Mouse (Mus musculus) telencephalon, adult 2 months (tissue): ENCODE measurements around the gene Gm20425.
"Not testable (repeated sequence)": the region's sequence is repeated elsewhere in the genome, so short reads cannot be mapped to it uniquely, and the experiment has no call there.

Source experiments
- DNase-seq: peaks from one replicate; pipeline ENCODE4 v3.0.0-alpha.2; 2011; ENCODE audit warnings: low read depth, low spot score

Gene Gm20425

GRCm38 (mm10) chr9:103224721-103225120 is 5.4 kb downstream of the Gm20425 start:
- no peak for DNase-seq

GRCm38 (mm10) chr9:103214281-103214680 is 15.8 kb downstream of the Gm20425 start:
- no peak for DNase-seq

GRCm38 (mm10) chr9:103213631-103214030 is 16.5 kb downstream of the Gm20425 start:
- DNase-seq: no peak

- no peak for DNase-seq
Observed at GRCm38 (mm10) chr9:103212654-103213420, 17.3 kb downstream of the Gm20425 start.

- DNase-seq: no peak
Observed at GRCm38 (mm10) chr9:103208802-103209423, 21.2 kb downstream of the Gm20425 start.

- DNase-seq: peak; percentile 68
Observed at GRCm38 (mm10) chr9:103207846-103208245, 22.3 kb downstream of the Gm20425 start.

GRCm38 (mm10) chr9:103205786-103206185 is 24.3 kb downstream of the Gm20425 start:
- DNase-seq: no peak

- peak; percentile 90 for DNase-seq
Observed at GRCm38 (mm10) chr9:103201561-103202260, 28.4 kb downstream of the Gm20425 start, which contains the start of gene Srprb. TSS of gene Srprb (minus strand) at chr9:103202137.

- no peak for DNase-seq
Observed at GRCm38 (mm10) chr9:103188416-103188815, 41.7 kb downstream of the Gm20425 start.

- no peak for DNase-seq
Observed at GRCm38 (mm10) chr9:103186747-103187146, 43.4 kb downstream of the Gm20425 start.

GRCm38 (mm10) chr9:103185946-103186345 is 44.2 kb downstream of the Gm20425 start:
- DNase-seq: no peak

GRCm38 (mm10) chr9:103184855-103185254 is 45.3 kb downstream of the Gm20425 start:
- DNase-seq: no peak

- DNase-seq: no peak
Observed at GRCm38 (mm10) chr9:103181886-103182285, 48.2 kb downstream of the Gm20425 start.

- DNase-seq: no peak
Observed at GRCm38 (mm10) chr9:103180807-103181565, 49.1 kb downstream of the Gm20425 start.

GRCm38 (mm10) chr9:103180303-103180702 is 49.8 kb downstream of the Gm20425 start:
- DNase-seq: no peak

GRCm38 (mm10) chr9:103175692-103176091 is 54.4 kb downstream of the Gm20425 start:
- no peak for DNase-seq

- DNase-seq: no peak
Observed at GRCm38 (mm10) chr9:103174771-103175519, 55.2 kb downstream of the Gm20425 start.

- DNase-seq: no peak
Observed at GRCm38 (mm10) chr9:103168771-103169170, 61.3 kb downstream of the Gm20425 start.

GRCm38 (mm10) chr9:103168046-103168445 is 62.1 kb downstream of the Gm20425 start:
- no peak for DNase-seq

GRCm38 (mm10) chr9:103163806-103164205 is 66.3 kb downstream of the Gm20425 start:
- no peak for DNase-seq

GRCm38 (mm10) chr9:103155158-103155557 is 74.9 kb downstream of the Gm20425 start:
- not testable (repeated sequence) for DNase-seq
